Mouse (Mus musculus) ES-Bruce4 (cell line): Measurements from ENCODE around the gene Smok3c. TPM values are rescaled to one million over a fixed set of nuclear protein-coding genes. Genes with fewer than 3 reads are reported as not detected.

Experiments
- H3K27ac ChIP-seq: 2 replicates; pipeline ENCODE4 v1.5.1; 2012; ENCODE audit warnings: low read length, inconsistent platforms; ENCODE audit not compliant: insufficient read depth
- H3K27me3 ChIP-seq: 2 replicates; pipeline ENCODE4 v1.6.1; 2012; ENCODE audit warnings: mild to moderate bottlenecking, low read length, inconsistent platforms; ENCODE audit not compliant: control insufficient read depth, poor library complexity, insufficient read depth, severe bottlenecking
- H3K36me3 ChIP-seq: 2 replicates; pipeline ENCODE4 v1.6.1; 2012; ENCODE audit warnings: inconsistent platforms, mild to moderate bottlenecking, low read length, moderate library complexity; ENCODE audit not compliant: control insufficient read depth, poor library complexity, insufficient read depth, severe bottlenecking
- H3K4me1 ChIP-seq: one replicate; pipeline ENCODE4 v1.8.1; 2011; ENCODE audit warnings: low read length; ENCODE audit not compliant: control insufficient read depth, insufficient read depth
- H3K4me3 ChIP-seq: 2 replicates; pipeline ENCODE4 v1.5.1; 2011; ENCODE audit warnings: low read depth, mild to moderate bottlenecking, low read length
- H3K9ac ChIP-seq: 2 replicates; pipeline ENCODE4 v1.6.1; 2012; ENCODE audit warnings: low read depth, mild to moderate bottlenecking, inconsistent platforms; ENCODE audit not compliant: poor library complexity, severe bottlenecking
- H3K9me3 ChIP-seq: replicated peaks from 2 replicates; pipeline ENCODE4 v1.6.1; 2012; ENCODE audit warnings: mild to moderate bottlenecking, low read length, inconsistent platforms; ENCODE audit not compliant: control insufficient read depth, poor library complexity, insufficient read depth, severe bottlenecking
- CTCF ChIP-seq: IDR thresholded peaks from one replicate; pipeline ENCODE4 v1.8.1; 2011; ENCODE audit warnings: low read depth, low read length
- EP300 ChIP-seq: IDR thresholded peaks from 2 replicates; pipeline ENCODE4 v1.6.1; 2011; ENCODE audit warnings: low read depth, low read length; ENCODE audit not compliant: insufficient read depth
- POLR2A ChIP-seq: IDR thresholded peaks from one replicate; pipeline ENCODE4 v1.8.1; 2011; ENCODE audit warnings: low read length; ENCODE audit not compliant: insufficient read depth
- polyA plus RNA-seq: library from polyadenylated mRNA; stranded (reverse); fragments of >200 nt; gene quantifications from 2 replicates; pipeline ENCODE4 v1.2.4, GENCODE M21; 2011; ENCODE audit warnings: low read depth; ENCODE audit not compliant: missing spikeins, insufficient read depth, insufficient read length

Smok3c gene
- polyA plus RNA-seq, 1 experiment: not detected

DNA sequence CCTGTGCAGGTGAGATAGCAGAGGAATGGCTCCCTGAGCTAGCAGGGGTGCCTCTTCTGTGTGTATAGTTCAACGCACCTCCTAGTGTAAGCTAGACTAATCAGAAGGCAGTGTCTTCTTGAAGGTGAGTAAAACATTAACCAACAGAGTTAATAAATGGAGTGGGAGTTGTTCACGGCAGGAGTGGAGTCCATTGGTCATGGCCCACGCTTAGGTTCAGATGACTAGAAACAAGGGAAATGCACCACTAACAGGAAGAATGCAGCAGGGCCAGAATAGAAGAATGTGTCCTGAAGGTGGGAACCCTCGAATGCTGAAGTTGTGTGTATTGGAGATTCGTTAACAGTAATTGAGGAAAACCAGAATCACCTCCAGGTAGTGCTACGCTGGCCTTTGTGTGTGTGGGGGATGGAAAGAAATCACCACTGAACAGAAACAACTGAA lies 36.1 kb downstream of the Smok3c start:
- Histone ChIP-seq H3K9me3 (no peaks in the 10 kb centered on the region), H3K27ac (0 out of 2 replicates have a peak overlapping the region, but pooled peaks have one; percentile 3), H3K36me3 (peaks cover 10% of the 10 kb centered on the region), H3K4me1 (no peaks in the 10 kb centered on the region), H3K4me3 (no peak overlapping the region), H3K27me3 (no peaks in the 10 kb centered on the region), H3K9ac (no peak overlapping the region)
- no peak for TF ChIP-seq POLR2A
- no peak for TF ChIP-seq CTCF
- TF ChIP-seq EP300: no peak

DNA sequence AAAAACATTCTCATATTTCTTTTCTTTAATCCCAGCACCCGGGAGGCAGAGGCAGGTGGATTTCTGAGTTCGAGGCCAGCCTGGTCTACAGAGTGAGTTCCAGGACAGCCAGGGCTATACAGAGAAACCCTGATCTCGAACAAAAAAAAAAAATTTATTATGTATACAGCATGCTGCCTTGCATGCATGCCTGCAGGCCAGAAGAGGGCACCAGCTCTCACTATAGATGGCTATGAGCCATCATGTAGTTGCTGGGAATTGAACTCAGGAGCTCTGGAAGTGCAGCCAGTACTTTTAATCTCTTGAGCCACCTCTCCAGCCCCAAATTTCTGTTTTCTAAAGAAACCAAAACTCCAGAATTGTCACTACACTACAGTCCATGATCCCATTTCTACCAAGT lies 37.3 kb downstream of the Smok3c start:
- no peak overlapping the region for H3K4me3 ChIP-seq
- H3K4me1 ChIP-seq: no peaks in the 10 kb centered on the region
- H3K27me3 ChIP-seq: no peaks in the 10 kb centered on the region
- H3K27ac ChIP-seq: no peak overlapping the region
- H3K9me3 ChIP-seq: peaks cover 2% of the 10 kb centered on the region; the same call in 1 of the 2 replicates
- H3K9ac ChIP-seq: no peak overlapping the region
- TF ChIP-seq POLR2A (no peak), CTCF (peak; percentile 50), EP300 (no peak)
- peaks cover 18% of the 10 kb centered on the region for H3K36me3 ChIP-seq

DNA sequence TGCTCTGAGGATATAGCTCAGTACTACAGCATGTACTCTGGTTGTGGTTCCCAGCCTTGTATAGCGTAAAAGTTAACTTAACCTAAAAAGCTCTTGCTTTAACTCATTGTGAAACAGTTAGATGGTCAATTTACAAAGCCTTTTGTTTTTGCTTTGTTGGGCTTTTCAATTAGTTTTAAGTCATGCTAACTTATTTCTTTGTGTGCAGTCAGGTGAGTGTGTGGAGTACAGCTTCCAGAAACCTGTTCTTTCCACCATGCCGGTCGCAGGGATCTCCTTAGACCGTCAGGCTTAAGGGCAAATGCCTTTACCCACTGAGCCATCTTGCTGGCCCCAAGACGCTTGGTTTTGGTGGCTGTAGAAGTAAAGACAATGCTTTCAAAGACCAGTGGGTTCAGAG lies 37.7 kb downstream of the Smok3c start:
- Histone ChIP-seq H3K4me3 (peak overlapping the region; percentile 8; the same call in 1 of the 2 replicates), H3K36me3 (peaks cover 20% of the 10 kb centered on the region), H3K9me3 (peaks cover 2% of the 10 kb centered on the region; the same call in 1 of the 2 replicates), H3K27ac (peak overlapping the region; percentile 57), H3K27me3 (no peaks in the 10 kb centered on the region), H3K4me1 (no peaks in the 10 kb centered on the region), H3K9ac (no peak overlapping the region)
- no peak for TF ChIP-seq CTCF
- peak; percentile 68 for TF ChIP-seq EP300

DNA sequence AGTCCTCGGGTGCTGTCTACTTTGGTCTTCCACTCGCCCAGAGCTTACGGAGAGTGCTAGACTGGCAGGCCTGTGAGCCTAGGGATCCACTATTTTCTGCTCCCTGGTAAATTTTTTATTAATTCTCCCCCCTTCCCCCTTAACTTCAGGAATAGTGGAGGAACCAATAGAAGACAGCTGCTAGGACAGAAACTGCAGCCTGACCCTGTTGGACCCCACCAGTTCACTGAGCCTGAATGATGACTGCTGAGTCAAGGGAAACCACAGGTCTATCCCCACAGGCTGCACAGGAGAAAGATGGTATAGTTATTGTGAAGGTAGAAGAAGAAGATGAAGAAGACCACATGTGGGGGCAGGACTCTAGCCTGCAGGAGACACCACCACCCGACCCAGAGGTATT lies 39.8 kb downstream of the Smok3c start:
- Histone ChIP-seq H3K4me1 (no peaks in the 10 kb centered on the region), H3K36me3 (peaks cover 37% of the 10 kb centered on the region), H3K27ac (no peak overlapping the region), H3K4me3 (no peak overlapping the region), H3K9ac (no peak overlapping the region), H3K9me3 (peaks cover 17% of the 10 kb centered on the region), H3K27me3 (no peaks in the 10 kb centered on the region)
- TF ChIP-seq CTCF (no peak), EP300 (no peak), POLR2A (no peak)

DNA sequence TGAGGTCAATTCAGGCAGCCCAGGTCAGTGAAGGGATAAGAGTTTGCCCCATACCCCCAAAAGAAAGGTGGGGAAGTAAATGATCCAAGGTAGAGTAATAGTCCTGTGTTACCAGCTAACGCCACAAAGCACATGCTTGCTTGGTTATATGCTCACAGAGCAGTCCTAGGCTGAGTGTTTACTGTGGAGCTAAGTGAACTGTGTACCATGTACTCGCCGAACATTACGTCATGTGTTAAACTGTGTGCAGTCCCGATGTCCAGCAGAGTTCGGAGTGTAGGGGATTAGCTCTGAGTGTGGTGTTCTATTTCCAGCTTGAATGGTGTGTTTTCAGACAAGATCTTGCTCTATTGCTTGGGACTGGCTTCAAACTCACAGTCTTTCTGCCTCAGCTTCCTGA lies 41.5 kb downstream of the Smok3c start:
- Histone ChIP-seq H3K4me1 (no peaks in the 10 kb centered on the region), H3K36me3 (peaks cover 54% of the 10 kb centered on the region), H3K9me3 (peaks cover 19% of the 10 kb centered on the region), H3K9ac (no peak overlapping the region), H3K4me3 (no peak overlapping the region), H3K27ac (no peak overlapping the region), H3K27me3 (no peaks in the 10 kb centered on the region)
- TF ChIP-seq CTCF: no peak
- no peak for TF ChIP-seq EP300
- no peak for TF ChIP-seq POLR2A

DNA sequence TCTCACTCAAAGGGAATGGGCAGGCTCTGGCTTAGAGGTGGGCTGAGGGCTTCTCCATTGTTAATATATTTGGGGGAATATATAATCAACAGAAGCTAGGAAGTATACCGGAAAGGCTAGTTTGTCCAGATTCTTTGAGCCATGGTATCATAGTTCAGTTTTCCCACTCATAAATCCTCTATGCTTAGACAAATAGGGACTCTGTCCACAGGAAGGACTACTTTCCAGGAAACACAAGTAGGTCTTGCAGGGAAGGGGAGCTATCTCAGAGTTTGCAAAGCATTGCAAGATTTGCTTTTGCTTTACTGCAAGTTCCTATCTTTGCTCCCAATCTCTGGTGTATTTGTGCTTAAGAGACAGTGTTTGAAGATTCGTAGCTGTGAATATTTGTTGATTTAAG lies 52.0 kb downstream of the Smok3c start:
- H3K36me3 ChIP-seq: peaks cover 41% of the 10 kb centered on the region
- TF ChIP-seq CTCF (no peak), EP300 (no peak), POLR2A (no peak)

More for the DNA sequence above, 52.0 kb downstream of the Smok3c start:
- H3K9ac ChIP-seq: no peak overlapping the region
- no peaks in the 10 kb centered on the region for H3K9me3 ChIP-seq
- no peak overlapping the region for H3K27ac ChIP-seq
- no peaks in the 10 kb centered on the region for H3K27me3 ChIP-seq
- H3K4me1 ChIP-seq: no peaks in the 10 kb centered on the region
- H3K4me3 ChIP-seq: no peak overlapping the region
